Mouse (Mus musculus): ENCODE data around the gene Cd180.

Gene Cd180

DNA sequence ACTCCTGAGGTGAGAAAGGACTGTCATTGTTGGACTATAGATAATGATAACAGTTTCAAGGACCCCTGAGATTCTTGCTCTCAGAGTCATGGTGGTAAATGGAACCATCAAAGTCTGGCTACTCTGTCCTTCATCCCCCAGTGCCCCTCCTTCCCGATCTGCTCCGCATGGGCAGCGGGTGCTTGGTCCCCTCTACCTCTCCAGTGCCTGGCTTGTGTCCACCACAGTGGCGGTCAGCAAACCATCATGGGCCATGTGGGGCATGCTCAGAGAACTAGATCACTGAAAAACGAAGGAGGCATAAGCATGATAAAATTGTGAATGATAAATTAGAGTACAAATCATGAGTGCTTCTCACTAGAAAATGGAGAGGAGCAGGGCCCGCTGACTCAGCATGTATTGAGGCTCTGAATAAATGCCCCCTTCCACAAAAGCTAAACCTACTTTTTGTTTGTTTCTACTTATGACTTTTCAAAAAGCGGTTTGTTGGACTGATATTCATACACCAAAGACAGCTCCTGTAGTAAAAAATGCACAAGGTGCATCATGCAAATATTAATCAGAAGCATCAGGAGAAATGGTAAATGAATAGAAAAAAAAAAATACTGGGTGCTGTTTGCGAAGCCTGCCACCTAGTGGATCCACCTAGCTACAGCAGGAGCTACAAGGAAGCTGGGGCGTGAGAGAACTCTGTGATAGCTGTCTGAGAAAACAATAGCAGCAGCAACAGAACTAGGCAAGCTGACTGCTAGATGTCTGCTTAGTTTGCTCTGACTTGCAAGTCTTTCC is 51.3 kb downstream of the Cd180 start:
- DNase-seq: peak; percentile 66

DNA sequence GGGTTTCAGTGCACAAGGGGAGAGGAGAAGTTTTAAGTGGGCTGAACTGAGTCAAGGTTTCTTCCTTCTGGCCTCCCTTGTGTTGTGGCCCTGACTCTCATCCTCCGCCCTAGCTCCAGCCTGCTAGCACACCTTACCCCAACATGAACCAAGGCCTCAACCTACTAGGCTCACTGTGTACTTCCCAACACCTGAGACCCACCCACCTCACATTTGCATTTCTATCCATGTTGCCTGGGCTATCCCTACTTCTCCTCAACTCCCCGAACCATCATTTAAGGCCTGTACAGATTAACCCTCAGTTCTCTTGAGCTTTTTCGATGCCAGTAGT is 51.9 kb downstream of the Cd180 start:
- DNase-seq: no peak

DNA sequence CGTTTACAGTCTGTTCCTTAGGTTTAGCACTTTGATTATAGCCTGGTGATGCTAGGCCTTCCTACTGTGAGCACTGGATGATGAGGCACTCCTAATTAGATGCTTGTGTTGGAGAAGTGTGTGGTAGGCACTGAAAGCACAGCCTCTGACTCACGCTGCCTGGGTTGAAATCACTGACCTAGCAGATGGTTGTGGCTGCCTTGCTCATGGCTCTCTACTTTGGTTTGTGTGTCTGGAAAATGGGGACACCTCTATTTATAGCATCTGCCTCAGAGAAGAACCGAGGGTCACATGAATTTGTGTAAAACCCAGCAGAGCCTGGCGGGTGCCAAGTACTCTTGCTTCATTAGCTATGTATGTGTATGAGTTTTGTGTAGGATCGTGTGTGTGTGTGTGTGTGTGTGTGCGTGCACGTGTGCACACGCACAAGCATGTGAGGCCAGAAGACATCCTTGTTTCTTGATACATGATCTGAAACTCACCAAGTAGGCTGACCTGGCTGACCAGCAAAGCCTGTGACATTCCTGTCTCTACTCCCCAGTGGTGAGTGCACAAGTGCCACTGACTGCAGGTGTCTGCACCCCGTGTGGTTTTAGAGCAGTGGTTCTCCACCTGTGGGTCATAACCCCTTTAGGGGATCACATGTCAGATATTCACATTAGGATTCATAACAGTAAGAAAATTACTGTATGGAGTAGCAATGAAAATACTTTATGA is 52.4 kb downstream of the Cd180 start:
- peak; percentile 80 for DNase-seq

DNA sequence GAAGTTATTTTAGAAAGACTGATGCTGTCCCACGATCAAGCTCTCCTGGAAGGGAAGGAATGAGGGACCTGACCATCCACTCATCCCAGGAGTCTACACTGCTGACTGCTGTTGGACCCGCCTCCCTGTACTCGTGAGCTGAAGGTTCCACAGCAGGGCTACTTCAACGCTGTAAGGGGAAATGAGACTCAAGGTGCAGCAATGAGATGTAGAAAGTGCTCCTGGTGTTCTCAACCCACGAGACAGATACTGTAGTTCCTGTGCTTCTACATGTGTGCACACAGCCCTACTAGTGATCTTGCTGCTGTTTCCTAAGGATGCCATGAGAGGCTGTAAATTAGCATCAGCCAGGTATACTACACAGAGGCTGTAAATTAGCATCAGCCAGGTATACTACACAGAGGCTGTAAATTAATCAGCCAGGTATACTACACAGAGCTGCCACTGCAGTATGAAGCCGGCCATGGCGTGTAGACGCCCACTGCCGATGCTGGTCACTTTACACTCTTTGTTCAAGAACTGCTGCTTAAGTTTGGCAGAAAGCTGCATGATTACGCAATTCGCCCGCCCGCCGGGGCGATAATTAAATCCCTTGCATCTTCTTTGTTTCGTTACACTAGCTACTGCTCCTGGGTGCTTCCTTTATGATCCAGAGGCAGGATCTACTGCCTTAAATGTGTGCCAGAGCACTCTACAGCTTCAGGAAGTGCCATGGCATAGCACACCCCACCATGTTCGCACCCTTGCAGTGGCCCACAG is 53.6 kb downstream of the Cd180 start:
- peak; percentile 42 for DNase-seq

DNA sequence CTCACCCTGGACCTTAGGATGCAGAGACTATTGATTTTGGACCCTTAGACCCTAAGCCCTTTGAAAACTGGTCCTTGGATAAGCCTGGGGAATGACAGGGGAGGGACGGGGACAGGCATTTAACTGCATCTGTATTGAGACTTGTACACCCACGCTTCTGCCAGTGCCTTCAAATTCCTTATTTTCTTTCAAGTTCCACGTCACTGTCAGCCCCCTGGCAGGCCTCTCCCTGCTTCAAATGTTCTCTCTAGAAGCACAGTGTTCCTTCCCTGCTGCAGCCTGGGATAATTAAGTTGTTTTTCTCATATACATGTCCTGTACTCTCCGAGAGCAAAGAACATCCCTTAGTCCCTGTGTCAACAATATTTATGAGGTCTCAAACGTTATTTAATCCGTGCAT is 55.8 kb downstream of the Cd180 start:
- DNase-seq: peak; percentile 35

DNA sequence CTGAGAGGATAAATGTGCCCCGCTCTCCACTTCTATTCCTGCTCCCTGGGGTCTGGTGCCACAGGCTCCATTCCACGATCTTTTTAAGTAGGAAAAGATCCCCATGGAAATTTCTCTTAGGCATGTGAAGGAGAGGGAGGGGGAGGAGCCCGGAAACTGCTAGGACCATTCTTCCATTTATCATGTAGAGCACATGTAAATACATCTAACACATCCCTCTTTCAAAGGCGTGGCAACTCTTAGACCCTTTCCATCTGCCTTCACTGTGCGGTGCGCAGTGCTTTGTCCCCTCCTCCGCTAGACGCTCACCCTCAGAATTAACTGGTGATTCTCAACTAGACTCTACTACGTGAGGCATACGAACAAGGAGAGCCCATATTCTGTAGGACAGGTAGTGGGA is 56.5 kb downstream of the Cd180 start:
- DNase-seq: no peak

DNA sequence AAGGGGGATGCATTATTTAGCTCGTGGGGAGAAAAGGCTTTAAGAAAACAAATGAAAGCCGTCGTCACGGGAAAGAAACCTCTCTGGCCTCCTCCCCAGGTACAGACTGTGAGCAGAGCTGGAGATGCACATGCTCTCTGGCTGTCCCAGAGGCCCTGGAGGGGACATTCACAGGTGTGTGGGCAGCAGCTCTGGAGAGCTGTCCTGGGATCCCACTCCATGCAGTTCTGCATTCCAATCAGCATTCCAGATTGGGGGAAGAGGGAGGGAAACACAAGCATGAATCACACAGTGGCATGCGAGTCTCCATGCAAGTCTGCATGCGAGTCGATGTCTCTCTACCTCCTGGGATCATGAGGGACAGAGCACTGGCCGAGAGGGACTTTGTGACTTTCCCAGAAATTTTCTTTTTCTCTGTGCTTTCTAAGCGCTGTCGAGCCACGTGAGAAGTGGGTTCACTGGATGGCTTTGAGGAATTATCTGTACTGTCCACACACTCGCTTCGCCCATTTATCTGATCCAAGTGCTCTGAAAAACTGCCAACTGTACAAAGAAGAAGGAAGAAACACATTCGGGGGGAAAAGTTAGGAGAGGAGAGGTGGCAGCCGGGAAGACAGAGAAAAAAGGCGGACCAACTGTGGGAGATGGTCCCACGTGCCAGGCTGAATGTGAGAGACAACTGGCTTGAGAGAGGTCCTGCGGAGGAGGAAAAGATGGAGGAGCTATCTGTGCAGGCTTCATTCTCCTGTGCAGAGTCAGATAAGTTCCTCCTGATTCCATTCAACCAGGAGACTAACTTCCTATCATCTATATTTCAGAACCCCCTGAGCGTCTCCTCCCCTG is 60.6 kb downstream of the Cd180 start:
- no peak for DNase-seq

DNA sequence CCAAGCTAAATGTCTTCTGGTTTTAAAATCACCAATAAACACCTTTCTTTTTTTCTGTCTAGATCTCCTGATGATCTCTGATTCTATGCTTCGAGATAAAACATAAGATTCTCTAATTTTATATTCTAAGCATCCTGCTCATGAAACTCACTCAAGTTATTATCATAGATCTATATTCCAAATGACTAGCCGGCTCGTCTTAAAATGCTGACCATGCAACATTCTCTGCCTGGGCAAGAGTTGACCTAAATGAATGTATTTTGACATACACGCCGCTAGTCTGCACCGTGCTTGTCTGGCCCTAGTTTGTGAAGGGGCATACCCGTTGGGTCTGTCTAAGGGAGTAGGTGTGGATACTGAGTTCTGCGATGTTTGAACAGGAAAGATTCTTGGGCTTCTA is 61.8 kb downstream of the Cd180 start:
- no peak for DNase-seq

DNA sequence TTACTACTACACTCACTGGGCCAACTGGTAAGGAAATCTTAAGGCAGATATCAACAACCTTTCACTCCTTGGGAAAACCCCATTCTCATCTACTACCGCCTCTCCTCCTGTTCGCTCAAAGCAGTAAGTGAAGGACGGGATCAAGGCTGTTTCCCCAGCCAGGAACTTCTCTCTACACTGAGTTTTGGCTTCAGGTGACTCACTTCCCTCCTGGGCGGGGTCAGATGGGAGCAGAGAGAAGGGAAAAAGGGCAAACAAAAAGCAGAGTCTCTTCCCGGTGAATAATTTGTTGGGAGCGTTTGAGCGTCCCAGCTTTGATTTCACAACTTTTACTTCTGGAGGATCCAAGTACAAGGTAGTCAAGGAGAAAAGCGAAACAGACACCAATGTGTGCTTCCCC is 62.7 kb downstream of the Cd180 start:
- no peak for DNase-seq

DNA sequence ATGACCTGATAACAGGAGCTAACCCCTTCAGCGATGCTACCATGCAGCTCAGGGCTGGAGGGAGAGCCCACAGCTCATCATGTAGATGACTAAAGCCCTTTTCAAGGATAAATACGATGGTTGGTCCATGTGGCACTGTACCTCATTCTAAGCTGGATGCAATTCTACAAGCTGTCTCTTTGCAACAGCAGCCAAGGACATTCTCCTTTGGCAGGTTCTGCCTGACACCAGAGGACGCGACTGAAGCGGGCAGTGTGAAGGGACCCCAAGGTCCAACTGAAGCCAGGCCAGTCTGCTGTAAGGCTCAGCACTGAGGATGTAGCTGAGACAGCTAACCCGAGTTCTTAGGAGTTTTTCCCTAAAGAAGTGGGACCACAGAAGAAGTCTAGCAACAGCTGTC is 64.7 kb downstream of the Cd180 start:
- no peak for DNase-seq

DNA sequence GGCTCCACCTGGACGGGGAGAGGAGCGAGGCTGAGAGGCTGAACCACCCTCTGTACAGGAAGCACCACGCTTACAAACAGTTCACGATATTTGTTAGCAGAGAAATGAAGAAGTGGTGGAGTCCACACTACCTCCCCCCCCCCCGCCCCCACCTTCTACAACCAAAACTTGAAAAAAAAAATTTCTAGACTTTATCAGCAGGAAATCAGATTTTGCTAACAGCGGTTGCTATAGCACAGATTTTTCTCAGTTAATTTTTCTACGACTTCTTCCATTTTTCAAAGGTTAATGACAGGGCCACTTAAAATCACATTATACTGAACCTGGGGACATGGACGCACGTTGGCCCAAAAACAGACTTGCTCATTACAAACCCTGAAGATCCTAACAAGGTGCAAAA is 68.1 kb downstream of the Cd180 start:
- no peak for DNase-seq

DNA sequence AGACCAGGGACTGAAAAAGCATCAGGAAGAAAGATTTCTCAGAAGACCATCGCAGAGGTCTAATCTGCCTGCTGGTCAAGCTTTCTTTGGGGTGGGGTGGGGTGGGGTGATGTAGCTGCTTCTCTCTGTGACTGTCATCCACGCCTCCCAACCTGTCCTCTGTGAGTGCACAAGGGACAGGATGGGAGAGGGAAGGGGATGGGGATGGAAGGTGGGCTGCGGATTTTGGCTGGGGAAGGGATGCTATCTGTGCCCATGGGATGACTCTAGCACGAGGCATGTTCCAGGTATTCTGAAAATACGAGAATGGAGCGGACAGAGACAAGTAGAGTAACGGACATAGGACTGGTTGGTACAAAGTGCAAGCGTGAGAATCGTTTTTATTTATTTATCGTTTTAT is 68.8 kb downstream of the Cd180 start:
- no peak for DNase-seq

DNA sequence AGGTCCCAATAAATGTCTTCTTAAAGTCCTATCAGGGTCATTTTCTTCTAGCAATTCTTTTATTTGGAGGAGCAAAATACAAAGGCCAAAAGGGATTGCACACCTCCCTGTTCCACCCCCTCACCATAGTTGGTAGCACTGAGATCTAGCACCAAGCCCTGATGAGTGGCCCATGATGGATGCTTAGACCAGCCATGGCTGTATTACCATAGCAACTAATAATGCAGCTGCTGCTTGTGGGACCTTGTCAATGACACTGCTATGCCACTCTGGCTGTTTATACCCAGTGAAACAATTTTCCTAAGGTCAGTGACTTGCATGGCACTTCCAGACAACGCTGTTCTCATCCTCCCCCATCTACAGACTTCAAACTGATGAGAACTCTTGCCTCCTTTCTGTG is 70.9 kb downstream of the Cd180 start:
- DNase-seq: no peak

DNA sequence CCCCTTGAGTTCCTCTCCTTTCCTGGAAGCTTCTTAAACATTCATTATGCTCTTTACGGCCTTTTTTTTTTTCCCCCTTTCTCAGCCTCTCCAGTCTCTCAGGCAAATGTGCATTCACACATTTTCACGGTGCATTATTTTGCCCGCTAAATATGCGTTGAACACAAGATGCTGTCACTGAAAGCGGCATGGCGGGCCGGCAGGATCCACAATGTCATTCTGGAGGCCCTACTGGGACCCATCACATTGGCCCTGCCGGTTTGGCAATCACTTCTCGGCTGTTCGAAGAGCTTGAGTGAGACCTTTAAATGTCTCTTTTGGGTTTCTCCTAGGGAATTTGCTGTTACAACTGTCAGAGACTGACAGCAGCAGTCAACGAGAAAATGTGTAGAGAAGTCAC is 71.9 kb downstream of the Cd180 start:
- no peak for DNase-seq

DNA sequence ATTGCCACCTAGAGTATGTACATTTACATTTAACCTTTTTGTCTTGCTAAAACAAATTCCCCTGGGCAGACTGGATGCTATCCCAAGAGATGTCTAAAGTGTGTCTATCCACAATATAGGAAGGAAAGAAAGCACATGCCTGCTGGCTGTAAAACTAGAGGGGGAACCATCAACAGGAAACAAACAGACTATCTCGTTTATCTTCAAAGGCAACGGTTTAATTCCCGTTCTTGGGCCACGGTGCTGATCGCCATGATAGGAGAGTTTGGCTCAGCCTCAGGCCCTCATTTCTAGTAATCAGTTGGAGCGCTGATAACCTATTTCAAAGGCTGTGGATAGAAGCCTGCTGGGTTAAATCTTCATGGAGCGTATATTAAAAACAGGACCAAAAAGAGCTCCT is 73.8 kb downstream of the Cd180 start:
- no peak for DNase-seq

DNA sequence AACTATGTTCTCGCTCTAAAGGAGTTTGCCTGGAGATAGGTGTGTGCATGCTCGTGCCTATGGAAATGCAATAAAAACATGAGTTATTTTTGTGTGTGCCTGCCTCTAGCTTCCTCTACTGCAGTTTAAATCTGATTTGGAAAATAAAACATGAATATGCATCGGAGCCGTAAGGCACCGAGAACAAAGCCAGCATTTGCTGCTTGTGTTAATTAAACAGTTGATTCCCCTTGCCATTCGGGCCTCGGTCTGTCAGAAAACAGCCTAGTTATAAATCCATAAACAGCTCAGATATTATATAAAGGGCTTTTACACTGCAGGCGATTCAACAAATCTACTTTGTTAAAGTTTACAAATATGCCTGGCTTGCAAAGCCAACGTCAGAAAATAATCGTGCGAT is 75.2 kb downstream of the Cd180 start:
- no peak for DNase-seq

DNA sequence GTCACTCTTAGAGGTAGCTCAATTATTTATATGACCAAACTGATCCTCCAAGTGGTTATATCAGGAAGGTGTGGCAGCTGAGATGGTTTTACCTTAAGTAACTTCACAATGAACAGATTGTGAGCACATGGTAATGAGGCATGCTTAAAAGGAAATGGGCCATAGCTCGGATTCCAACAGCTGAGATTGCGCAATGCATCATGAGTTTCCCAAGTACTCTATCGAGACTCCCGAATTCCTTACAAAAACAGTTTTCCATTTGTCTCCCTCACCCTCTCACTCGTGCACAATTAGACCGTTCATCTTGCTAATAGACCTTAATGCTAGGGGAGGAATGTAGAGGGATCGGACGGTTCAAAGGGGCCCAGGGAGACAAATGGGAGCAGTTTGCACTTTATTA is 76.8 kb downstream of the Cd180 start:
- DNase-seq: no peak

DNA sequence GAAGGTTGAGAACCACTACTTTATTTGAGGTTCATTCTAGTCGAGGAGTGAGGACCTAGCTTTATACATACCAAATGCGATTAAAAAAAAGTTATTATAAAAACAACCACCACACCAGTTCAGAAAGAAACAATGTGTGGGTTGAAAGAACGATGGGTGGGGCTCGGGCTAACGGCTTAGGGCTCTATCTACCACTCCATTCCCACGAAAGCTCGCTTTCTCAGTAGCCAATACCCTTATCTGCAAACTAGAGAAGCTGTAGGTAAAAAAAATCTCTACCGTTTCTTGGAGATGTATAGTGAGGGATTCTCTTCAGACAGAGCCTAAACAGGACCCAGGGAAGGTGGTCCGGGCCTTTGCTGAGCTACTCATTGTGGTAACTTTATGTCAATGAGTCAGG is 79.8 kb downstream of the Cd180 start:
- DNase-seq: no peak

DNA sequence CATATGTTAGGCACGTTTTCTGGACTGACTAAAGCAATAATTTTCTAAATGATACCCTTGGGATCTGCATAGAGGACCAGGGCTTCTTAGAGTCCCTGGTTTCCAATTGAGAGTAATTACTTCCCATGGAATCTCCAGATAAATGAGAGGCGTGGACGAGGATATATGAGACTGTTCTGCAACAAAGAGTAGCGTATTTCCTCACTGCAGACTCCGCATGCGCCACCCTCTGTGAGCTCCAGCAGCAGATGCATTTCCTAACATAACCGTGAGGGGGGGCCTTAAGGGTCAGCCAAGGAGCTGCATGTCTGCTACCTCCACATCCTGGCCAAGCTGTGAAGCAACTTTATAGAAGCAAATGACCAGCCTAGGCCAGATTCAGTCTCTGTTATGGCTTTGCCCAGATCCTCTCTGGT is 81.4 kb downstream of the Cd180 start:
- DNase-seq: no peak

DNA sequence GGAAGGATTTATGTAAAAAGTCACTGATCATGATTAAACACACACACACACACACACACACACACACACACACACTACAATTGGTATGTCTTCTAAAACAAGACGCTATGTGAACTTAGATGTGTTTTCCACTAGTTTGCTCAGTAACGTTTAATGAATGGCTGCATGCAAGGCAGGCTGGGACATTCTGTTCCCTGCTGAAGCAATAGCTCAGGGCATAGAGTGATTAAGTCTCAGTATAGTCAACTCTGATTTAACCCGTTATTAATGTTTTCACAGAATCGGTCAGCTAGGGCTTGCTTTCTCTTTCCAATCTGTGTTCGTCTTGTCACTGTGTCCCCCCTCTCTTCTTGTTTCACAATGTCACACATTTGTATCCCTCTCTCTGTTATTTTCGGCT is 82.1 kb downstream of the Cd180 start:
- DNase-seq: no peak

DNA sequence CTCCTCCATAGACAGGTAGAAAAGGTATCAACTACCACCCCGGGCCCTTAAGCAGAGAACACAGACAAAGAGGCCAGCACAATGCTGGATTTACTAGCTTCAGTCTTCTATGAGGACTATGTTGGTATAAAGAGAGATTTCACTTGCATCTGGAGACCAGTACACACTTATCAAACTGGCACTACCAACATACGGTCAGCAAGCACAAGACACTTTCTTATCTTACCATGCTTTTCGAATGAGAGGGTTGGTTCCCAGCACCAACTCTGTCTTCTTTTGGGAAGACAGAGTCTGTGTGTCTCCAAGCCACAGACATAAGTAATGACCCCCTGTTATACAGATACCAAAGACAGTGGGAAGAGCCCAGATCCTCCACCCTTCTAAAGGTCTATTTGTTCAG is 85.5 kb downstream of the Cd180 start:
- DNase-seq: no peak

DNA sequence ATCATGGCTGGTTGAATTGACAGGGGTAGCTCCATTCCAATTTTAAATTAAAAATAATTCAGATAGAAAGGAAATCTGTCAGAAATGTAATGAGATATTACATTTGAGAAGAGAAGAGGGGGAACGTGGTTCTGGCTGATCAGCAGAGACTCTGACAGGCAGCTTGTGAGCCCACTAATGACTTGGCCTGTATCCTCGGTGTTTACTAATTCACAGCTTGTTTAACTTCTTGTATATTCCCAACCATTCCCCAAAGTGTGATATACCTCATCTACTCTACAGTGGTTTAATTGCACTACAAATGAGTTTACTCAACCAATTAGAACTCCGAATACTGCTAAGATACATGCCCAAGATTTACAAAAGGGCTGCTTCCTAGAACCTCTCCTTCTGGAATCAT is 85.9 kb downstream of the Cd180 start:
- DNase-seq: no peak

Data from layer of hippocampus, adult 9-11 months (tissue).